ENCODE assay signal across 12 mouse cellular contexts in genomic region chr9:58662007-58662406, GRCm38 (mm10).
A peak's percentile ranks its signal among the peaks of the same experiment; 100 is the strongest.
DNase-seq lines count a peak whose midpoint lies in the region; ATAC-seq and TF ChIP-seq lines count a peak whose summit lies in the region.
"Had no signal": no experiment of that assay in that cellular context is flagged by ENCODE, and none has a peak within 500 bp of the region (broad histone marks: within the 10 kb centered on the region; RNA-seq: fewer than 3 reads in every experiment).

No protein-coding gene starts in this region.

- peak overlapping the region; percentile 87 for H3K27ac ChIP-seq in liver, embryonic 16.5 days (ENCODE audit: low read length)
- H3K27ac ChIP-seq: lung, embryonic 15.5 days had no signal

- TF ChIP-seq POLR2A in lung, adult 2 months (IDR thresholded peaks at IDR 0.05; ENCODE audit: borderline replicate concordance, extremely low read depth, low read depth, low read length) = no peak

- H3K4me2 ChIP-seq in liver, embryonic 16.5 days (ENCODE audit: low read depth, low read length) = peak overlapping the region; percentile 24; the same call in 1 of the 2 replicates
- H3K4me2 ChIP-seq: lung, embryonic 15.5 days; midbrain, embryonic 11.5 days had no signal

- H3K9me3 ChIP-seq in liver, embryonic 16.5 days (replicated peaks; ENCODE audit: control insufficient read depth, low read length) = no peaks in the 10 kb centered on the region
- H3K9me3 ChIP-seq: lung, embryonic 15.5 days had no signal

- H3K36me3 ChIP-seq in liver, embryonic 16.5 days (ENCODE audit: control insufficient read depth, insufficient read depth) = peaks cover 26% of the 10 kb centered on the region

- DNase-seq in embryo, embryonic 10.5 days (ENCODE audit: low spot score) = peak; percentile 21
- DNase-seq in embryo, embryonic 11 days = no peak
- no peak for DNase-seq in lung, adult 2 months
- DNase-seq in lung, postnatal 25 days (ENCODE audit: low spot score) = no peak
- DNase-seq in ZHBTc4 (ENCODE audit: low read depth, low spot score) = peak; percentile 41
- DNase-seq in adrenal gland, adult 8-10 months = no peak
- DNase-seq in urinary bladder, postnatal 36 days (ENCODE audit: low spot score in 2 of 2) = no peak
- DNase-seq: adrenal gland, postnatal 10 days had no signal

- H3K4me1 ChIP-seq in lung, adult 2 months (ENCODE audit: control insufficient read depth, insufficient read depth, low read length) = no peaks in the 10 kb centered on the region; the same call in none of the 2 replicates
- peaks cover 54% of the 10 kb centered on the region for H3K4me1 ChIP-seq in liver, embryonic 16.5 days (ENCODE audit: control insufficient read depth, low read depth, low read length)

- 0 out of 2 replicates have a peak, but pooled peaks have one; percentile 10 for TF ChIP-seq CTCF in lung, adult 2 months (IDR thresholded peaks at IDR 0.05; ENCODE audit: insufficient read depth, low read length)

- H3K9ac ChIP-seq in liver, embryonic 16.5 days (ENCODE audit: low read depth, low read length) = no peak overlapping the region; the same call in none of the 2 replicates
- H3K9ac ChIP-seq: lung, embryonic 15.5 days had no signal

- H3K4me3 ChIP-seq in lung, adult 2 months (replicated peaks; ENCODE audit: extremely low read depth, low read depth, low read length) = no peak overlapping the region
- no peak overlapping the region for H3K4me3 ChIP-seq in liver, embryonic 16.5 days (ENCODE audit: low read depth, low read length)
- H3K4me3 ChIP-seq: lung, embryonic 15.5 days had no signal

- no peaks in the 10 kb centered on the region for H3K27me3 ChIP-seq in liver, embryonic 16.5 days (ENCODE audit: control insufficient read depth, insufficient read depth, low read depth, low read length)
- H3K27me3 ChIP-seq: lung, embryonic 15.5 days had no signal

- whole genome bisulfite sequencing in lung, adult 2 months = 96% methylated on average over 4 of the region's 4 CpGs
- 83% methylated on average over 4 of the region's 4 CpGs for WGBS in liver, embryonic 16.5 days (ENCODE audit: insufficient replicate concordance)

- no peak for ATAC-seq in liver, embryonic 16.5 days (ENCODE audit: low read depth)
- ATAC-seq: inflammation-experienced regulatory T-cells, adult 6 months had no signal

Comparison
In these comparisons a context has a peak if more than half of its experiments do, and no peak if none do; other contexts are left out.
1. DNase-seq: peak in embryo, embryonic 10.5 days (single experiment) and ZHBTc4 (single experiment); none in embryo, embryonic 11 days (single experiment), lung, adult 2 months (single experiment), lung, postnatal 25 days (single experiment), adrenal gland, adult 8-10 months (single experiment) and urinary bladder, postnatal 36 days (0 of 2).